Mouse (Mus musculus) left cerebral cortex, adult 11 months (tissue): ENCODE data around the gene Rdh1.

ENCODE experiments used
- DNase-seq: peaks from one replicate; pipeline ENCODE4 v3.0.0; 2022; ENCODE audit warnings: low spot score

The Rdh1 gene

GRCm38 (mm10) chr10:127759181-127760110, at the start of gene Rdh1, which contains the start of gene Rdh16f1:
Rdh1 (plus strand) TSS chr10:127759721.
Rdh16f1 (plus strand) TSS chr10:127759787.
- no peak for DNase-seq

- DNase-seq, result no peak
These were observed 49.2 kb upstream of the Rdh1 start for GRCm38 (mm10) chr10:127710331-127710730.

GRCm38 (mm10) chr10:127712736-127713135, 46.8 kb upstream of the Rdh1 start:
- no peak for DNase-seq

GRCm38 (mm10) chr10:127721671-127722418, 37.7 kb upstream of the Rdh1 start:
- DNase-seq, result no peak

- no peak for DNase-seq
These were observed 35.3 kb upstream of the Rdh1 start, which contains the start of gene Tac2 for GRCm38 (mm10) chr10:127724178-127724577. Tac2 (plus strand) TSS chr10:127724478.

- DNase-seq, result no peak
These were observed 34.4 kb upstream of the Rdh1 start for GRCm38 (mm10) chr10:127725136-127725535.

GRCm38 (mm10) chr10:127728437-127728836, 31.1 kb upstream of the Rdh1 start:
- no peak for DNase-seq

GRCm38 (mm10) chr10:127730285-127730932, 29.1 kb upstream of the Rdh1 start:
- no peak for DNase-seq

GRCm38 (mm10) chr10:127730933-127731310, 28.6 kb upstream of the Rdh1 start:
- no peak for DNase-seq

GRCm38 (mm10) chr10:127731397-127731796, 28.1 kb upstream of the Rdh1 start:
- no peak for DNase-seq

GRCm38 (mm10) chr10:127734434-127734833, 25.1 kb upstream of the Rdh1 start:
- DNase-seq, result no peak

GRCm38 (mm10) chr10:127736266-127736665, 23.3 kb upstream of the Rdh1 start:
- no peak for DNase-seq

- DNase-seq, result no peak
These were observed 22.6 kb upstream of the Rdh1 start for GRCm38 (mm10) chr10:127736916-127737315.

- no peak for DNase-seq
These were observed 22.0 kb upstream of the Rdh1 start for GRCm38 (mm10) chr10:127737552-127737951.

GRCm38 (mm10) chr10:127738151-127738882, 21.2 kb upstream of the Rdh1 start:
- no peak for DNase-seq

GRCm38 (mm10) chr10:127739083-127739660, 20.3 kb upstream of the Rdh1 start, which contains the start of gene Zbtb39:
Zbtb39 (plus strand) TSS chr10:127739538.
- DNase-seq, result peak; percentile 54

GRCm38 (mm10) chr10:127739661-127740161, 19.8 kb upstream of the Rdh1 start:
- DNase-seq, result no peak

- DNase-seq, result no peak
These were observed 14.9 kb upstream of the Rdh1 start for GRCm38 (mm10) chr10:127744661-127745060.

- no peak for DNase-seq
These were observed 13.6 kb upstream of the Rdh1 start for GRCm38 (mm10) chr10:127745886-127746285.

GRCm38 (mm10) chr10:127747254-127747653, 12.3 kb upstream of the Rdh1 start:
- no peak for DNase-seq
